8 mouse cellular contexts compared by ENCODE assay signal in the genomic region with DNA sequence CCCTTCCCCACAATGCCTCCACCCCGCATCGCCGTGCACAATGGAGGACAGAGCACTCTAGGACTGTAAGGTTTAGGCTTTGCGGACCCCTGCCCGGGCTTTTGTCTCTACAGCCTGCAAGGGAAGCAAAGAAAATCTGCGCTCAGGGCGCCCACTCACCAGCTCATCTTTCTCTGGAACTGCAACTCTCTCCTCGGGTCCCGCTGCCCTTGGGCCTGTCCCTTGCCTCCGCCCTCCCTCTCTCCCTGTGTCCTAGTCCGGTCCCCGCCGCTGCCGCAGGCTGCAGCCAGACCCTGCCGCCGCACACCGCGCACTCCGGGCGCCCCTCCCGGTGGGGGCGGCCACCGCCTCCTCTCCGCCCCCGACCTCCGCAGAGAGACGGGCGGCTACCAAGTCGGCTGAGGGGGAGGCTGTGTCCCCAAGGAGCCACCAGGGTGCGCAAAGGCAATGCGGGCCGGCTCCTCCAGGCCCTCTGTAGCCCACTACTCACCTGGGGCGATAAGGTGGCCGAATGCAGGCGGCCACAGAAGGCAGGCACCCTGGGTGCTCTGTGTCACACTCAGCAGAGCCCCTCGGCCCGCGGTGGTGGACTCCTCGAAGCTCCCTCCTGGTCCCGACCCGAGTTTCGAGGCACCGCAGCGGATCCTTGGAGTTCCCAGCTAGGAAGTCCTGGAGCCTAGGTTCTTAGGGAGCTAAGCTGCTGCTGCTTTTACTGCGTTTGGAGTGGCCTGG.
DNase-seq lines count a peak whose midpoint lies in the region; ATAC-seq and TF ChIP-seq lines count a peak whose summit lies in the region.

No protein-coding gene starts in this region.

- TF ChIP-seq EP300 in heart, postnatal 0 days (IDR thresholded peaks at IDR 0.05; ENCODE audit: low read depth): no peak

- peak; percentile 63 for TF ChIP-seq CTCF in heart, postnatal 0 days (IDR thresholded peaks at IDR 0.05; ENCODE audit: low read depth)

- peak; percentile 96 for ATAC-seq in forebrain, embryonic 14.5 days
- ATAC-seq in heart, postnatal 0 days (ENCODE audit: insufficient read depth, low read depth): peak; percentile 93
- ATAC-seq in liver, embryonic 13.5 days (ENCODE audit: low read depth): peak; percentile 80

- H3K4me1 ChIP-seq in forebrain, embryonic 14.5 days (ENCODE audit: control insufficient read depth, insufficient read depth, low read length): peaks cover 11% of the 10 kb centered on the region
- peaks cover 40% of the 10 kb centered on the region for H3K4me1 ChIP-seq in heart, postnatal 0 days (ENCODE audit: control insufficient read depth, insufficient read depth)
- H3K4me1 ChIP-seq in liver, embryonic 13.5 days (replicated peaks): 0 out of 2 replicates have a peak, but pooled peaks cover 5% of the 10 kb centered on the region

- peak overlapping the region; percentile 62 for H3K4me3 ChIP-seq in forebrain, embryonic 14.5 days (ENCODE audit: low read depth, low read length)
- H3K4me3 ChIP-seq in heart, postnatal 0 days (ENCODE audit: low read depth, low read length): peak overlapping the region; percentile 86
- H3K4me3 ChIP-seq in liver, embryonic 13.5 days (replicated peaks): peak overlapping the region; percentile 58

- H3K4me2 ChIP-seq in forebrain, embryonic 14.5 days (ENCODE audit: low read length): peak overlapping the region; percentile 95
- H3K4me2 ChIP-seq in heart, postnatal 0 days (ENCODE audit: low read depth, low read length): peak overlapping the region; percentile 84
- H3K4me2 ChIP-seq in liver, embryonic 13.5 days: peak overlapping the region; percentile 56

- under 1% methylated on average over 45 of the region's 45 CpGs for WGBS in forebrain, embryonic 14.5 days
- WGBS in heart, postnatal 0 days: under 1% methylated on average over 45 of the region's 45 CpGs
- 2% methylated on average over 45 of the region's 45 CpGs for WGBS in liver, embryonic 13.5 days (ENCODE audit: insufficient replicate concordance)

- H3K36me3 ChIP-seq in forebrain, embryonic 14.5 days (ENCODE audit: control insufficient read depth, insufficient read depth, low read length): no peaks in the 10 kb centered on the region
- no peaks in the 10 kb centered on the region for H3K36me3 ChIP-seq in heart, postnatal 0 days (replicated peaks; ENCODE audit: control insufficient read depth, insufficient read depth, low read length)
- no peaks in the 10 kb centered on the region for H3K36me3 ChIP-seq in liver, embryonic 13.5 days

- H3K9me3 ChIP-seq in forebrain, embryonic 14.5 days (replicated peaks; ENCODE audit: control insufficient read depth, low read length): no peaks in the 10 kb centered on the region
- H3K9me3 ChIP-seq in heart, postnatal 0 days (replicated peaks; ENCODE audit: control insufficient read depth, low read length): no peaks in the 10 kb centered on the region
- H3K9me3 ChIP-seq in liver, embryonic 13.5 days (replicated peaks): no peaks in the 10 kb centered on the region

- no peaks in the 10 kb centered on the region for H3K27me3 ChIP-seq in forebrain, embryonic 14.5 days (replicated peaks; ENCODE audit: control insufficient read depth, insufficient read depth, low read length)
- no peaks in the 10 kb centered on the region for H3K27me3 ChIP-seq in heart, postnatal 0 days (ENCODE audit: control insufficient read depth, insufficient read depth, low read length)
- H3K27me3 ChIP-seq in liver, embryonic 13.5 days: peaks cover 44% of the 10 kb centered on the region

- H3K9ac ChIP-seq in forebrain, embryonic 14.5 days (ENCODE audit: low read length): peak overlapping the region; percentile 81
- H3K9ac ChIP-seq in heart, postnatal 0 days (replicated peaks; ENCODE audit: low read depth, low read length): peak overlapping the region; percentile 95
- H3K9ac ChIP-seq in liver, embryonic 13.5 days: peak overlapping the region; percentile 66

- peak; percentile 64 for DNase-seq in CD4-positive, CD25-positive, alpha-beta regulatory T cell, adult 2 months (ENCODE audit: low read depth, low spot score)
- DNase-seq in c-Kit-positive CD71-negative TER-119-negative erythroid progenitor cells, embryonic 14.5 days (ENCODE audit: low read depth): peak; percentile 30
- DNase-seq in forebrain, embryonic 14.5 days (ENCODE audit: low spot score): peak; percentile 79
- peak; percentile 84 for DNase-seq in heart, postnatal 0 days (ENCODE audit: low spot score)
- peak; percentile 89 to 95 for DNase-seq in kidney, postnatal 25 days
- DNase-seq in liver, embryonic 13.5 days: peak; percentile 8
- DNase-seq in neural tube, embryonic 10.5 days (ENCODE audit: extremely low spot score, low spot score): peak; percentile 90
- DNase-seq in testis, postnatal 14 days (ENCODE audit: low spot score): peak; percentile 60

- H3K27ac ChIP-seq in forebrain, embryonic 14.5 days (ENCODE audit: low read depth, low read length): peak overlapping the region; percentile 35; the same call in 1 of the 2 replicates
- H3K27ac ChIP-seq in heart, postnatal 0 days (ENCODE audit: low read depth): peak overlapping the region; percentile 96
- peak overlapping the region; percentile 61; the same call in 1 of the 2 replicates for H3K27ac ChIP-seq in liver, embryonic 13.5 days

Comparison
In these comparisons a context has a peak if more than half of its experiments do, and no peak if none do; other contexts are left out.
1. Peak in every context shown above with its lines: DNase-seq, ATAC-seq, H3K4me3 ChIP-seq and H3K27ac ChIP-seq.
2. DNase-seq: peak in every context shown above with its lines; median percentile 92 in kidney, postnatal 25 days; 90 in neural tube, embryonic 10.5 days; 84 in heart, postnatal 0 days; 79 in forebrain, embryonic 14.5 days; 64 in CD4-positive, CD25-positive, alpha-beta regulatory T cell, adult 2 months; 60 in testis, postnatal 14 days; 30 in c-Kit-positive CD71-negative TER-119-negative erythroid progenitor cells, embryonic 14.5 days; 8 in liver, embryonic 13.5 days.
3. H3K27ac ChIP-seq: peak in every context shown above with its lines; median percentile 96 in heart, postnatal 0 days; 61 in liver, embryonic 13.5 days; 35 in forebrain, embryonic 14.5 days.